Mouse (Mus musculus): ENCODE measurements around the gene Top2a. TPM values are rescaled to one million over a fixed set of nuclear protein-coding genes. Genes with fewer than 3 reads are reported as not detected.
A peak's percentile ranks its signal among the peaks of the same experiment; 100 is the strongest.

The Top2a gene
- polyA plus RNA-seq, 2 experiments: 134 to 205 TPM

DNA sequence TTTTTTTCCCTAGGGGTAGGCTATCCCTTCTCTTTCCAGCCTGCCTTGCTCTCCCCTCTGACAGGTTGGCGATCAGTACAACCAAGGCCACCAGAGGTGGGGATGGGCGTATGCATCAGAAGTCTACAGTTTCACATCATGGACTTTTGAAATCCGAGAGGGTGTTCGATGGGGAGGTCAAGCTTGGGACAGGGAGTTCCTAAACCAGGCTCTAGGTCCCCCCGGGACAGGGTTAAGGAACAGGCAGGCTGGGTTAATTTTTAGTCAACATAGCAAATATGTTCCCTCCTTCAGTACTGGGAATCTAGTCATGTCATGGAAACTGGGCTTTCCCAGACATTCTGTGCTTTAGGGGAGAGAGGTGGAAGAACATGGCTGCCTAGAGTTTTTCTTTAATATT, 20.3 kb upstream of the Top2a start:
- no peak for TF ChIP-seq POLR2A (IDR thresholded peaks at IDR 0.05; ENCODE audit: borderline replicate concordance, extremely low read depth, insufficient read depth, insufficient read length)
- peaks cover 38% of the 10 kb centered on the region for H3K36me3 ChIP-seq (ENCODE audit: control insufficient read depth, insufficient read depth, low read length)
- no peaks in the 10 kb centered on the region for H3K27me3 ChIP-seq (ENCODE audit: control insufficient read depth, insufficient read depth, low read length)
- DNase-seq (ENCODE audit: low spot score) (no peak), ATAC-seq (ENCODE audit: low FRiP score, low read depth) (no peak)
- no peaks in the 10 kb centered on the region for H3K9me3 ChIP-seq (ENCODE audit: control insufficient read depth, low read length)
- 50% methylated on average over 5 of the region's 5 CpGs for WGBS
- H3K27ac ChIP-seq (replicated peaks; ENCODE audit: low read depth, low read length): peak overlapping the region; percentile 48; the same call in 1 of the 2 replicates
- H3K4me3 ChIP-seq (replicated peaks; ENCODE audit: low read length): peak overlapping the region; percentile 90
- peak overlapping the region; percentile 97 for H3K4me2 ChIP-seq (replicated peaks; ENCODE audit: low read depth, low read length, severe bottlenecking)
- H3K4me1 ChIP-seq (ENCODE audit: control insufficient read depth, insufficient read depth, low read length): peaks cover 52% of the 10 kb centered on the region
- 0 out of 2 replicates have a peak overlapping the region, but pooled peaks have one; percentile 45 for H3K9ac ChIP-seq (ENCODE audit: low read depth, low read length, severe bottlenecking)

GRCm38 (mm10) chr11:99043632-99044031, 19.6 kb upstream of the Top2a start:
- ATAC-seq (ENCODE audit: low FRiP score, low read depth): no peak
- no peak for TF ChIP-seq POLR2A (IDR thresholded peaks at IDR 0.05; ENCODE audit: borderline replicate concordance, extremely low read depth, insufficient read depth, insufficient read length)
- Histone ChIP-seq H3K4me1 (ENCODE audit: control insufficient read depth, insufficient read depth, low read length) (peaks cover 52% of the 10 kb centered on the region), H3K4me3 (replicated peaks; ENCODE audit: low read length) (peak overlapping the region; percentile 90), H3K9ac (ENCODE audit: low read depth, low read length, severe bottlenecking) (no peak overlapping the region), H3K27ac (replicated peaks; ENCODE audit: low read depth, low read length) (no peak overlapping the region), H3K36me3 (ENCODE audit: control insufficient read depth, insufficient read depth, low read length) (peaks cover 32% of the 10 kb centered on the region), H3K4me2 (replicated peaks; ENCODE audit: low read depth, low read length, severe bottlenecking) (peak overlapping the region; percentile 97), H3K27me3 (ENCODE audit: control insufficient read depth, insufficient read depth, low read length) (no peaks in the 10 kb centered on the region), H3K9me3 (ENCODE audit: control insufficient read depth, low read length) (no peaks in the 10 kb centered on the region)
- 57% methylated on average over 6 of the region's 6 CpGs for WGBS
- no peak for DNase-seq (ENCODE audit: low spot score)

DNA sequence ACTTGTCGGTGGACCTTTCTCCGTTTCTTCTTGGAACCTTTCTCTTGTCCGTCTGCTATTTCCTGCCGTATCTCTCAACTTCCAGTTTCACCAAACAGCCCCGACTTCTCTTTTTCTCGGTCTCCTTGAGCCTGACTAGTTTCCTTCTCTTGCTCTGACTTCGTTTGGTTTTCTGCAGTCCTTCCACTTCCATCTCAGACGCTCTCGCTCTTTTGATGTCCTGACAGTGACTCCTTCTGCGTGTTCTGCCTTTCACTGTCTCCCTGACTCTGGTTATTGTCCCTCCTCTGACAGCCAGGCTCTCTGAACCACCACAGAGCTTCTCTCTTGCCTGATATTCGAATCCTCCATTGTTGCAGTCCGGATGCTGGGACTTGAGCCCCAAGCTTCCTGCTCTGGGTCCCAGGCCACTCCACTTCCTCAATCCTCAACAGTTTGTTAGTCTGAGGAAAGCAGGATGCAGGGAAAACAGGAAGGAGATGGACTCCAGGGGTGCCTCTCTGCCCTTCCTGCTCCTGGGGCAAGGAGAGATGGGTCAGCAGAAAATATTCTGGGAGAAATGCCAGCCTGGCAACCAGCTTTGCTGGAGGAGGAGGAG, 18.9 kb upstream of the Top2a start:
- peak; percentile 40 for DNase-seq (ENCODE audit: low spot score)
- H3K4me1 ChIP-seq (ENCODE audit: control insufficient read depth, insufficient read depth, low read length): peaks cover 48% of the 10 kb centered on the region
- WGBS: 17% methylated on average over 12 of the region's 12 CpGs
- peak overlapping the region; percentile 96 for H3K27ac ChIP-seq (replicated peaks; ENCODE audit: low read depth, low read length)
- peak overlapping the region; percentile 90 for H3K4me3 ChIP-seq (replicated peaks; ENCODE audit: low read length)
- peak overlapping the region; percentile 97 for H3K4me2 ChIP-seq (replicated peaks; ENCODE audit: low read depth, low read length, severe bottlenecking)
- ATAC-seq (ENCODE audit: low FRiP score, low read depth): no peak
- peaks cover 25% of the 10 kb centered on the region for H3K36me3 ChIP-seq (ENCODE audit: control insufficient read depth, insufficient read depth, low read length)
- H3K27me3 ChIP-seq (ENCODE audit: control insufficient read depth, insufficient read depth, low read length): no peaks in the 10 kb centered on the region
- H3K9me3 ChIP-seq (ENCODE audit: control insufficient read depth, low read length): no peaks in the 10 kb centered on the region
- TF ChIP-seq POLR2A (IDR thresholded peaks at IDR 0.05; ENCODE audit: borderline replicate concordance, extremely low read depth, insufficient read depth, insufficient read length): no peak
- H3K9ac ChIP-seq (ENCODE audit: low read depth, low read length, severe bottlenecking): peak overlapping the region; percentile 97

DNA sequence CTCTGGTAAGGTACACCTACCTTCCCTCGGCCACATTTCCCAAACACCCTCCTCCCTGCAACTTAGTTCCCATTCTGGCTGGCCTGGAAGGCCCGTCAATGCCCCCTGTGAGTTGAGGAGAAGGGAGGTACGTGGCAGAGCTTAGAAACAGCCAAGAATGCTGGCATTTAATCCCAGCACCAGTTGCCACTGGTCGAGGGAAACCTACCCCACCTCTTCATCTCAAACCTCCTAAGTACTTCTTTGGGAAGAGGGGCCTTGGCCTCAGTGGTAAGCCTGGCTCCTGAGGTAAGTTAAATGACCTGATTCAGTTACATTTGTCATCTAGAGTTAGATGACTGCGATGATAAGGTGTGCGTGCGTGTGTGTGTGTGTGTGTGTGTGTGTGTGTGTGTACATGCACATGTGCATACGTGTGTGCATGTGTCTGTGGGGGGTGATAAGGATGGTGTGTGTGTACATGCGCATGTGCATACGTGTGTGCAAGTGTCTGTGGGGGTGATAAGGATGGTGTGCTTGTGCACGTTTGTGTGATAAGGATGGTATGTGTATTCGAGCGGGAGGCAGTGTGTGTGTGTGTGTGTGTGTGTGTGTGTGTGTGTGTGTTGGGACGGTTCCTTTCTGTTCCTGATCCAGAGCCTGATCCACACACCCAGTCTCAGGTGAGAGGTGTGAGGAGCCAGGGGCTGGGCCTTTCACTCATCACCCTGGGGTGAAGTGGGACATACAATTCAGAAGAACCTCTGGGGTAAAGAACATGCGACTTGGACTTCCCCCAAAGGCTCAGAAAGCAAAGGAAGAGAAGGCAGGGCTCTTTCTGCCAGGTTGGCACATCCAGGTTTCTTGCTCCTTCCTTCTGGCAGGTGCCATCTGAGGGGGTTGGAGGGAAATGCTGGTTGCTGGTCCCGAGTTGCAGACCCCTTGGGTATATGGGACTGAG, 18.1 kb upstream of the Top2a start:
- no peak for DNase-seq (ENCODE audit: low spot score)
- no peak for TF ChIP-seq POLR2A (IDR thresholded peaks at IDR 0.05; ENCODE audit: borderline replicate concordance, extremely low read depth, insufficient read depth, insufficient read length)
- peaks cover 40% of the 10 kb centered on the region for H3K4me1 ChIP-seq (ENCODE audit: control insufficient read depth, insufficient read depth, low read length)
- peak overlapping the region; percentile 90 for H3K4me3 ChIP-seq (replicated peaks; ENCODE audit: low read length)
- H3K4me2 ChIP-seq (replicated peaks; ENCODE audit: low read depth, low read length, severe bottlenecking): peak overlapping the region; percentile 97
- H3K27ac ChIP-seq (replicated peaks; ENCODE audit: low read depth, low read length): peak overlapping the region; percentile 96
- no peak for ATAC-seq (ENCODE audit: low FRiP score, low read depth)
- H3K36me3 ChIP-seq (ENCODE audit: control insufficient read depth, insufficient read depth, low read length): peaks cover 22% of the 10 kb centered on the region
- peak overlapping the region; percentile 97 for H3K9ac ChIP-seq (ENCODE audit: low read depth, low read length, severe bottlenecking)
- 27% methylated on average over 16 of the region's 16 CpGs for WGBS
- H3K27me3 ChIP-seq (ENCODE audit: control insufficient read depth, insufficient read depth, low read length): no peaks in the 10 kb centered on the region
- H3K9me3 ChIP-seq (ENCODE audit: control insufficient read depth, low read length): no peaks in the 10 kb centered on the region

- Histone ChIP-seq H3K27me3 (ENCODE audit: control insufficient read depth, insufficient read depth, low read length) (no peaks in the 10 kb centered on the region), H3K4me3 (replicated peaks; ENCODE audit: low read length) (peak within 1 kb of the TSS; percentile 90), H3K9ac (ENCODE audit: low read depth, low read length, severe bottlenecking) (peak within 1 kb of the TSS; percentile 97), H3K9me3 (ENCODE audit: control insufficient read depth, low read length) (no peaks in the 10 kb centered on the region), H3K4me1 (ENCODE audit: control insufficient read depth, insufficient read depth, low read length) (peaks cover 31% of the 10 kb centered on the region), H3K27ac (replicated peaks; ENCODE audit: low read depth, low read length) (peak within 1 kb of the TSS; percentile 96), H3K36me3 (ENCODE audit: control insufficient read depth, insufficient read depth, low read length) (peaks cover 21% of the 10 kb centered on the region), H3K4me2 (replicated peaks; ENCODE audit: low read depth, low read length, severe bottlenecking) (peak within 1 kb of the TSS; percentile 97)
- ATAC-seq (ENCODE audit: low FRiP score, low read depth) (peak; percentile 88), DNase-seq (ENCODE audit: low spot score) (peak; percentile 87)
- 0 out of 2 replicates have a peak, but pooled peaks have one; percentile 73 for TF ChIP-seq POLR2A (IDR thresholded peaks at IDR 0.05; ENCODE audit: borderline replicate concordance, extremely low read depth, insufficient read depth, insufficient read length)
- WGBS: under 1% methylated on average over 48 of the region's 63 CpGs
Measured at GRCm38 (mm10) chr11:99041051-99041729, 17.2 kb upstream of the Top2a start, which contains the start of gene Igfbp4. TSS of gene Igfbp4 (plus strand) at chr11:99041244.
